9 mouse cellular contexts compared by ENCODE assay signal in the genomic region with DNA sequence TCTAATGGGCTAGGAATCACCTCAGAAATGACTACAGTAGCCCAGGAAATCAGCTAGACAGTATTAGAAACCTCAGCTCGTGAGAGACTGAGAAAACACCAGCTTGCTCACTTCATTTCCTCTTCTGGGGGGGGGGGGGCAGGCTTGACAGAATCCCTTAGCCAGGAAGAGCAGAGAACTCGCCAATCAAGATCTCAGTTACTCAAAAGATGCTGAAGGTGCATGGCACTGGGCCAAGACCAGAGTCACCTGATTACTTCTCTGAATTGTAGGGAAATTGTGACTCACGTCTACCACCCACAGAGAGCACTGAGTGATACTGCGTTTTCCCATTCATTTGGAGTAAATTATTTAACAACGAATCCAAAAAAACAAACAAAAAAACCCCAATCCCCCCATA. TPM values are rescaled to one million over a fixed set of nuclear protein-coding genes. Genes with fewer than 3 reads are reported as not detected.
A peak's percentile ranks its signal among the peaks of the same experiment; 100 is the strongest.
DNase-seq lines count a peak whose midpoint lies in the region; ATAC-seq lines count a peak whose summit lies in the region.
"Had no signal": no experiment of that assay in that cellular context is flagged by ENCODE, and none has a peak within 500 bp of the region (broad histone marks: within the 10 kb centered on the region; RNA-seq: fewer than 3 reads in every experiment).

No protein-coding gene starts in this region.

- H3K27ac ChIP-seq in forebrain, embryonic 14.5 days (ENCODE audit: low read depth, low read length), result no peak overlapping the region
- H3K27ac ChIP-seq in forebrain, embryonic 15.5 days (replicated peaks), result no peak overlapping the region
- H3K27ac ChIP-seq in midbrain, embryonic 13.5 days, result no peak overlapping the region
- H3K27ac ChIP-seq: hindbrain, embryonic 15.5 days had no signal

- H3K4me2 ChIP-seq in forebrain, embryonic 14.5 days (ENCODE audit: low read length), result no peak overlapping the region
- H3K4me2 ChIP-seq in forebrain, embryonic 15.5 days (replicated peaks), result no peak overlapping the region
- H3K4me2 ChIP-seq in midbrain, embryonic 13.5 days (replicated peaks), result no peak overlapping the region
- H3K4me2 ChIP-seq: hindbrain, embryonic 15.5 days had no signal

- 42% methylated on average over 5 of the region's 5 CpGs for whole genome bisulfite sequencing in forebrain, embryonic 14.5 days
- WGBS in forebrain, embryonic 15.5 days, result 29% methylated on average over 5 of the region's 5 CpGs
- 68% methylated on average over 5 of the region's 5 CpGs for WGBS in midbrain, embryonic 13.5 days

- H3K9ac ChIP-seq in forebrain, embryonic 14.5 days (ENCODE audit: low read length), result no peak overlapping the region
- no peak overlapping the region for H3K9ac ChIP-seq in forebrain, embryonic 15.5 days (replicated peaks)
- no peak overlapping the region for H3K9ac ChIP-seq in midbrain, embryonic 13.5 days (replicated peaks)
- H3K9ac ChIP-seq: hindbrain, embryonic 15.5 days had no signal

- H3K27me3 ChIP-seq in forebrain, embryonic 14.5 days (replicated peaks; ENCODE audit: control insufficient read depth, insufficient read depth, low read length), result no peaks in the 10 kb centered on the region
- no peaks in the 10 kb centered on the region for H3K27me3 ChIP-seq in forebrain, embryonic 15.5 days
- H3K27me3 ChIP-seq in midbrain, embryonic 13.5 days, result no peaks in the 10 kb centered on the region
- H3K27me3 ChIP-seq: hindbrain, embryonic 15.5 days had no signal

- H3K36me3 ChIP-seq in forebrain, embryonic 14.5 days (ENCODE audit: control insufficient read depth, insufficient read depth, low read length), result no peaks in the 10 kb centered on the region
- H3K36me3 ChIP-seq in forebrain, embryonic 15.5 days, result no peaks in the 10 kb centered on the region
- H3K36me3 ChIP-seq in midbrain, embryonic 13.5 days, result 0 out of 2 replicates have a peak, but pooled peaks cover 3% of the 10 kb centered on the region

- no peaks in the 10 kb centered on the region for H3K9me3 ChIP-seq in forebrain, embryonic 14.5 days (replicated peaks; ENCODE audit: control insufficient read depth, low read length)
- no peaks in the 10 kb centered on the region for H3K9me3 ChIP-seq in forebrain, embryonic 15.5 days
- H3K9me3 ChIP-seq in midbrain, embryonic 13.5 days, result no peaks in the 10 kb centered on the region
- H3K9me3 ChIP-seq: hindbrain, embryonic 15.5 days had no signal

- no peak overlapping the region for H3K4me3 ChIP-seq in forebrain, embryonic 14.5 days (ENCODE audit: low read depth, low read length)
- H3K4me3 ChIP-seq in forebrain, embryonic 15.5 days, result no peak overlapping the region
- H3K4me3 ChIP-seq in midbrain, embryonic 13.5 days (replicated peaks), result no peak overlapping the region
- H3K4me3 ChIP-seq: hindbrain, embryonic 15.5 days had no signal

- no peaks in the 10 kb centered on the region for H3K4me1 ChIP-seq in forebrain, embryonic 14.5 days (ENCODE audit: control insufficient read depth, insufficient read depth, low read length)
- H3K4me1 ChIP-seq in forebrain, embryonic 15.5 days, result no peaks in the 10 kb centered on the region
- 0 out of 2 replicates have a peak, but pooled peaks cover 3% of the 10 kb centered on the region for H3K4me1 ChIP-seq in midbrain, embryonic 13.5 days (replicated peaks)
- H3K4me1 ChIP-seq: hindbrain, embryonic 15.5 days had no signal

- DNase-seq in forebrain, embryonic 14.5 days (ENCODE audit: low spot score), result peak; percentile 43
- peak; percentile 25 to 40 for DNase-seq in spleen, postnatal 36 days (ENCODE audit: low spot score in 2 of 2)
- no peak for DNase-seq in spleen, postnatal 4 days (ENCODE audit: low spot score in 2 of 2)
- DNase-seq in kidney, adult 9 months, result peak; percentile 34
- DNase-seq in telencephalon, adult 2 months (ENCODE audit: low read depth, low spot score), result peak; percentile 31
- no peak for DNase-seq in adrenal gland, adult 2 months

- no peak for ATAC-seq in forebrain, embryonic 14.5 days
- no peak for ATAC-seq in forebrain, embryonic 15.5 days (replicated peaks)
- no peak for ATAC-seq in midbrain, embryonic 13.5 days

RNA-seq across cellular contexts. Expression of a gene that starts 8.2 kb away (rescaled TPM):
- polyA plus RNA-seq in forebrain, embryonic 14.5 days (2014; fragmentation: Nextera tagmentation; extraction: Ambion mirVana), result 0.41 and 0.49 TPM in 2 replicates
- 0.50 and 0.63 TPM in 2 replicates for polyA plus RNA-seq in forebrain, embryonic 15.5 days (2015; fragmentation: Nextera tagmentation; extraction: Ambion mirVana)
- under 1 TPM in 1 of 2 experiments, not detected in 1; 0.28 TPM for total RNA-seq in adrenal gland, adult 2 months (2021)
- polyA plus RNA-seq in adrenal gland, adult 2 months (2012; rRNA removed), result 0.15 and 3.2 TPM in 2 replicates
- polyA plus RNA-seq in midbrain, embryonic 13.5 days (2015; fragmentation: Nextera tagmentation; extraction: Ambion mirVana), result 0.63 and 0.93 TPM in 2 replicates

RNA-seq across cellular contexts. Expression of a gene that starts 27.5 kb away (rescaled TPM):
- 17.7 and 27.5 TPM in 2 replicates for polyA plus RNA-seq in forebrain, embryonic 14.5 days (2014; fragmentation: Nextera tagmentation; extraction: Ambion mirVana)
- polyA plus RNA-seq in forebrain, embryonic 15.5 days (2015; fragmentation: Nextera tagmentation; extraction: Ambion mirVana), result 25.4 and 27.4 TPM in 2 replicates
- 10 to 100 TPM; 12.1 to 24.4 TPM for total RNA-seq in adrenal gland, adult 2 months (2021)
- polyA plus RNA-seq in adrenal gland, adult 2 months (2012; rRNA removed), result 13.1 and 15.7 TPM in 2 replicates
- polyA plus RNA-seq in midbrain, embryonic 13.5 days (2015; fragmentation: Nextera tagmentation; extraction: Ambion mirVana), result 26.4 and 27.0 TPM in 2 replicates

RNA-seq across cellular contexts. Expression of a gene that starts 53.1 kb away (rescaled TPM):
- polyA plus RNA-seq in forebrain, embryonic 14.5 days (2014; fragmentation: Nextera tagmentation; extraction: Ambion mirVana), result 129 and 152 TPM in 2 replicates
- 202 and 208 TPM in 2 replicates for polyA plus RNA-seq in forebrain, embryonic 15.5 days (2015; fragmentation: Nextera tagmentation; extraction: Ambion mirVana)
- total RNA-seq in adrenal gland, adult 2 months (2021), result 100 to 1,000 TPM; 107 to 122 TPM
- polyA plus RNA-seq in adrenal gland, adult 2 months (2012; rRNA removed), result 19.4 and 23.2 TPM in 2 replicates
- polyA plus RNA-seq in midbrain, embryonic 13.5 days (2015; fragmentation: Nextera tagmentation; extraction: Ambion mirVana), result 211 and 246 TPM in 2 replicates

Comparison
In these comparisons a context has a peak if more than half of its experiments do, and no peak if none do; other contexts are left out.
1. DNase-seq: peak in forebrain, embryonic 14.5 days (single experiment), spleen, postnatal 36 days (2 of 2), kidney, adult 9 months (single experiment) and telencephalon, adult 2 months (single experiment); none in spleen, postnatal 4 days (0 of 2) and adrenal gland, adult 2 months (single experiment).